Mouse (Mus musculus): ENCODE measurements around the gene Itfg2. TPM values are rescaled to one million over a fixed set of nuclear protein-coding genes. Genes with fewer than 3 reads are reported as not detected.
A peak's percentile ranks its signal among the peaks of the same experiment; 100 is the strongest.

Gene Itfg2
- total and polyA plus RNA-seq, 3 experiments: 16.6 to 44.8 TPM; not detected in 1

- Histone ChIP-seq H3K27me3 (ENCODE audit: control insufficient read depth in 1 of 2, insufficient read depth in 2 of 2, low read length in 2 of 2) (no peaks in the 10 kb centered on the region), H3K79me2 (ENCODE audit: control insufficient read depth, insufficient read depth, low read length, poor library complexity) (peaks cover 1% of the 10 kb centered on the region; the same call in 1 of the 2 replicates), H3K4me3 (ENCODE audit: control insufficient read depth in 1 of 2, insufficient read depth in 1 of 2, low read depth in 2 of 2, low read length in 2 of 2) (peak overlapping the region; percentile 68 to 70), H3K4me1 (ENCODE audit: control insufficient read depth in 1 of 2, insufficient read depth in 2 of 2, low read length in 2 of 2) (no peaks in the 10 kb centered on the region), H3K9me3 (replicated peaks; ENCODE audit: insufficient read depth, low read length) (no peaks in the 10 kb centered on the region), H3K9ac (ENCODE audit: control insufficient read depth, low read depth, low read length, poor library complexity, severe bottlenecking) (peak overlapping the region; percentile 84), H3K27ac (ENCODE audit: control insufficient read depth, low read depth, low read length) (peak overlapping the region; percentile 98), H3K36me3 (ENCODE audit: control insufficient read depth in 1 of 2, insufficient read depth in 2 of 2, low read length in 2 of 2) (peaks cover 3 to 4% of the 10 kb centered on the region in 2 experiments; a peak in 2 of 4 replicates)
- TF ChIP-seq MYB (IDR thresholded peaks at IDR 0.05; ENCODE audit: low read depth, low read length) (no peak), MXI1 (IDR thresholded peaks at IDR 0.05; ENCODE audit: low read depth, low read length) (no peak; the same call in 1 of the 2 replicates), JUND (IDR thresholded peaks at IDR 0.05; ENCODE audit: low read depth, low read length) (no peak), POLR2AphosphoS2 (IDR thresholded peaks at IDR 0.05; ENCODE audit: low read length) (no peak), SMC3 (IDR thresholded peaks at IDR 0.05; ENCODE audit: low read depth, low read length) (no peak), TBP (IDR thresholded peaks at IDR 0.05; ENCODE audit: low read depth, low read length) (0 out of 2 replicates have a peak, but pooled peaks have one; percentile 5), CHD1 (IDR thresholded peaks at IDR 0.05; ENCODE audit: low read depth, low read length) (peak; percentile 90), ZNF384 (IDR thresholded peaks at IDR 0.05; ENCODE audit: low read depth, low read length) (peak; percentile 69), UBTF (IDR thresholded peaks at IDR 0.05; ENCODE audit: borderline replicate concordance, insufficient read depth, low read depth, low read length) (no peak), TAL1 (IDR thresholded peaks at IDR 0.05; ENCODE audit: low read length) (peak; percentile 29; the same call in 1 of the 2 replicates), ETS1 (IDR thresholded peaks at IDR 0.05; ENCODE audit: low read depth, low read length) (no peak), MAZ (IDR thresholded peaks at IDR 0.05; ENCODE audit: low read depth, low read length) (peak; percentile 11; the same call in 1 of the 2 replicates), EP300 (IDR thresholded peaks at IDR 0.05; ENCODE audit: low read depth in 1 of 2, low read length in 2 of 2) (peak in 1 of 2 experiments; percentile 62; a peak in 2 of 4 replicates)
- peak; percentile 71 for DNase-seq (ENCODE audit: low read depth, low spot score)
Measured at GRCm38 (mm10) chr6:128423496-128424268, 1.0 kb downstream of the Itfg2 start.

- TF ChIP-seq MEF2A (IDR thresholded peaks at IDR 0.05; ENCODE audit: extremely low read depth, insufficient replicate concordance, low read depth, low read length, poor library complexity, severe bottlenecking) (no peak), USF2 (IDR thresholded peaks at IDR 0.05; ENCODE audit: borderline replicate concordance in 1 of 2, insufficient read depth in 1 of 2, low read depth in 1 of 2, low read length in 2 of 2) (no peak), POLR2A (IDR thresholded peaks at IDR 0.05; ENCODE audit: control insufficient read depth in 1 of 2, insufficient read depth in 1 of 2, low read depth in 1 of 2, low read length in 2 of 2, poor library complexity in 1 of 2) (no peak), ZMIZ1 (IDR thresholded peaks at IDR 0.05; ENCODE audit: low read depth, low read length) (no peak), TBP (IDR thresholded peaks at IDR 0.05; ENCODE audit: low read depth, low read length) (no peak), KAT2A (conservative IDR thresholded peaks at IDR 0.05; ENCODE audit: low read depth, low read length) (no peak), MYB (IDR thresholded peaks at IDR 0.05; ENCODE audit: low read depth, low read length) (no peak), SMC3 (IDR thresholded peaks at IDR 0.05; ENCODE audit: low read depth, low read length) (no peak), POLR2AphosphoS2 (IDR thresholded peaks at IDR 0.05; ENCODE audit: low read length) (no peak), RAD21 (IDR thresholded peaks at IDR 0.05; ENCODE audit: low read depth, low read length) (no peak), ELF1 (IDR thresholded peaks at IDR 0.05; ENCODE audit: low read depth, low read length) (no peak), MAX (IDR thresholded peaks at IDR 0.05; ENCODE audit: low read length) (no peak), ZKSCAN1 (IDR thresholded peaks at IDR 0.05; ENCODE audit: low read depth, low read length) (no peak), CHD1 (IDR thresholded peaks at IDR 0.05; ENCODE audit: low read depth, low read length) (no peak), CTCF (IDR thresholded peaks at IDR 0.05 in 2 of 3, conservative IDR thresholded peaks at IDR 0.05 in 1 of 3; ENCODE audit: control insufficient read depth in 1 of 3, insufficient read depth in 1 of 3, low read depth in 2 of 3, low read length in 3 of 3, poor library complexity in 1 of 3, severe bottlenecking in 1 of 3) (no peak), ETS1 (IDR thresholded peaks at IDR 0.05; ENCODE audit: low read depth, low read length) (no peak), RCOR1 (IDR thresholded peaks at IDR 0.05; ENCODE audit: low read depth, low read length) (no peak)
- Histone ChIP-seq H3K9ac (ENCODE audit: control insufficient read depth, low read depth, low read length, poor library complexity, severe bottlenecking) (no peak overlapping the region), H3K9me3 (replicated peaks; ENCODE audit: insufficient read depth, low read length) (no peaks in the 10 kb centered on the region), H3K4me3 (ENCODE audit: control insufficient read depth in 1 of 2, insufficient read depth in 1 of 2, low read depth in 2 of 2, low read length in 2 of 2) (no peak overlapping the region), H3K27ac (ENCODE audit: control insufficient read depth, low read depth, low read length) (no peak overlapping the region), H3K27me3 (ENCODE audit: control insufficient read depth in 1 of 2, insufficient read depth in 2 of 2, low read length in 2 of 2) (no peaks in the 10 kb centered on the region), H3K4me1 (ENCODE audit: control insufficient read depth in 1 of 2, insufficient read depth in 2 of 2, low read length in 2 of 2) (no peaks in the 10 kb centered on the region), H3K36me3 (ENCODE audit: control insufficient read depth in 1 of 2, insufficient read depth in 2 of 2, low read length in 2 of 2) (peaks cover 0 to 4% of the 10 kb centered on the region in 2 experiments; a peak in 2 of 4 replicates), H3K79me2 (ENCODE audit: control insufficient read depth, insufficient read depth, low read length, poor library complexity) (peaks cover 1% of the 10 kb centered on the region; the same call in 1 of the 2 replicates)
- DNase-seq (ENCODE audit: low read depth, low spot score): no peak
Measured at GRCm38 (mm10) chr6:128421480-128421879, 3.3 kb downstream of the Itfg2 start.

All from MEL (cell line).